Mouse (Mus musculus) MEL (cell line): ENCODE data around the gene Kdm4d. TPM values are rescaled to one million over a fixed set of nuclear protein-coding genes. Genes with fewer than 3 reads are reported as not detected.

Source experiments
- DNase-seq: peaks from one replicate; pipeline ENCODE4 v3.0.0; 2011; ENCODE audit warnings: low read depth, low spot score
- H3K27ac ChIP-seq: 2 replicates; pipeline ENCODE4 v1.5.1; 2012; ENCODE audit warnings: low read depth, mild to moderate bottlenecking, control low read depth, low read length, moderate library complexity; ENCODE audit not compliant: control insufficient read depth
- H3K27me3 ChIP-seq, 2 experiments: fragments of 150-350 bp in 1 of 2; sonication (generic) in 1 of 2; 2 replicates each; pipeline ENCODE4 v1.6.1; 2012; ENCODE audit warnings: low read length in 2 of 2, mild to moderate bottlenecking in 2 of 2, improper control_type of control experiment in 1 of 2, moderate library complexity in 1 of 2; ENCODE audit not compliant: insufficient read depth in 2 of 2, control insufficient read depth in 1 of 2
- H3K36me3 ChIP-seq, 2 experiments: 2 replicates each; pipeline ENCODE4 v1.6.1; 2012 to 2014; ENCODE audit warnings: low read length in 2 of 2, improper control_type of control experiment in 1 of 2, inconsistent platforms in 1 of 2, mild to moderate bottlenecking in 1 of 2; ENCODE audit not compliant: insufficient read depth in 2 of 2, control insufficient read depth in 1 of 2
- H3K4me1 ChIP-seq, 2 experiments: fragments of 150-350 bp in 1 of 2; sonication (generic) in 1 of 2; 2 replicates each; pipeline ENCODE4 v1.6.1; 2012; ENCODE audit warnings: low read length in 2 of 2, improper control_type of control experiment in 1 of 2, mild to moderate bottlenecking in 1 of 2; ENCODE audit not compliant: insufficient read depth in 2 of 2, control insufficient read depth in 1 of 2
- H3K4me3 ChIP-seq, 2 experiments: fragments of 150-350 bp in 1 of 2; sonication (generic) in 1 of 2; 2 replicates each; pipeline ENCODE4 v1.5.1; 2012; ENCODE audit warnings: low read depth in 2 of 2, low read length in 2 of 2, mild to moderate bottlenecking in 2 of 2, moderate library complexity in 2 of 2, control low read depth in 1 of 2, improper control_type of control experiment in 1 of 2; ENCODE audit not compliant: control insufficient read depth in 1 of 2, insufficient read depth in 1 of 2
- H3K79me2 ChIP-seq: 2 replicates; pipeline ENCODE4 v1.6.1; 2012; ENCODE audit warnings: mild to moderate bottlenecking, low read length, moderate library complexity; ENCODE audit not compliant: control insufficient read depth, poor library complexity, insufficient read depth
- H3K9ac ChIP-seq: 2 replicates; pipeline ENCODE4 v1.6.1; 2012; ENCODE audit warnings: low read depth, mild to moderate bottlenecking, control low read depth, low read length, moderate library complexity; ENCODE audit not compliant: control insufficient read depth, poor library complexity, severe bottlenecking
- H3K9me3 ChIP-seq: fragments of 150-350 bp; sonication (generic); replicated peaks from 2 replicates; pipeline ENCODE4 v1.6.1; 2012; ENCODE audit warnings: mild to moderate bottlenecking, low read length, improper control_type of control experiment, moderate library complexity; ENCODE audit not compliant: insufficient read depth
- CHD1 ChIP-seq: IDR thresholded peaks from 2 replicates; pipeline ENCODE4 v1.6.1; 2012; ENCODE audit warnings: low read depth, mild to moderate bottlenecking, inconsistent platforms, low read length, improper control_type of control experiment
- CHD2 ChIP-seq: IDR thresholded peaks from 2 replicates; pipeline ENCODE4 v1.6.1; 2011; ENCODE audit warnings: low read length, improper control_type of control experiment
- ETS1 ChIP-seq: IDR thresholded peaks from 2 replicates; pipeline ENCODE4 v1.6.1; 2012; ENCODE audit warnings: low read depth, mild to moderate bottlenecking, inconsistent platforms, low read length, improper control_type of control experiment, moderate library complexity
- KAT2A ChIP-seq: conservative IDR thresholded peaks from 2 replicates; pipeline ENCODE4 v1.6.1; 2012; ENCODE audit warnings: low read depth, low read length, improper control_type of control experiment, inconsistent platforms
- MAFK ChIP-seq: IDR thresholded peaks from 2 replicates; pipeline ENCODE4 v1.6.1; 2011; ENCODE audit warnings: low read depth, mild to moderate bottlenecking, low read length, improper control_type of control experiment, borderline replicate concordance
- MAX ChIP-seq: IDR thresholded peaks from 2 replicates; pipeline ENCODE4 v1.6.1; 2011; ENCODE audit warnings: low read length, improper control_type of control experiment
- MEF2A ChIP-seq: IDR thresholded peaks from 2 replicates; pipeline ENCODE4 v1.6.1; 2014; ENCODE audit warnings: low read depth, mild to moderate bottlenecking, inconsistent platforms, low read length, improper control_type of control experiment; ENCODE audit not compliant: poor library complexity, insufficient replicate concordance, severe bottlenecking; ENCODE audit errors: extremely low read depth
- MXI1 ChIP-seq: IDR thresholded peaks from 2 replicates; pipeline ENCODE4 v1.6.1; 2011; ENCODE audit warnings: mild to moderate bottlenecking, low read depth, low read length, improper control_type of control experiment
- MYB ChIP-seq: IDR thresholded peaks from 2 replicates; pipeline ENCODE4 v1.6.1; 2011; ENCODE audit warnings: mild to moderate bottlenecking, low read depth, low read length, improper control_type of control experiment
- NRF1 ChIP-seq: IDR thresholded peaks from 2 replicates; pipeline ENCODE4 v1.6.1; 2014; ENCODE audit warnings: low read depth, mild to moderate bottlenecking, inconsistent platforms, low read length, improper control_type of control experiment, moderate library complexity; ENCODE audit not compliant: poor library complexity, insufficient read depth, severe bottlenecking
- POLR2AphosphoS5 ChIP-seq: IDR thresholded peaks from 2 replicates; pipeline ENCODE4 v1.6.1; 2012; ENCODE audit warnings: low read depth, borderline replicate concordance, mild to moderate bottlenecking, inconsistent platforms, low read length, moderate library complexity, mixed read lengths
- RCOR1 ChIP-seq: IDR thresholded peaks from 2 replicates; pipeline ENCODE4 v1.6.1; 2012; ENCODE audit warnings: low read depth, mild to moderate bottlenecking, inconsistent platforms, low read length, improper control_type of control experiment
- SMC3 ChIP-seq: IDR thresholded peaks from 2 replicates; pipeline ENCODE4 v1.6.1; 2011; ENCODE audit warnings: low read depth, low read length, improper control_type of control experiment
- TAL1 ChIP-seq: IDR thresholded peaks from 2 replicates; pipeline ENCODE4 v1.6.1; 2012; ENCODE audit warnings: mild to moderate bottlenecking, inconsistent platforms, low read length, moderate library complexity, mixed read lengths
- TCF12 ChIP-seq: IDR thresholded peaks from 2 replicates; pipeline ENCODE4 v1.6.1; 2014; ENCODE audit warnings: low read depth, mild to moderate bottlenecking, inconsistent platforms, low read length, improper control_type of control experiment, moderate library complexity
- ZC3H11A ChIP-seq: IDR thresholded peaks from 2 replicates; pipeline ENCODE4 v1.6.1; 2012; ENCODE audit warnings: low read depth, mild to moderate bottlenecking, inconsistent platforms, low read length, improper control_type of control experiment
- polyA plus RNA-seq, 2 experiments: library from polyadenylated mRNA; stranded (reverse) in 1 of 2; unstranded in 1 of 2; fragments of >175 nt in 1 of 2; fragments of >200 nt in 1 of 2; gene quantifications; 2 replicates each; pipeline versions ENCODE4 v1.2.1 to v1.2.4; 2012; ENCODE audit warnings: low replicate concordance in 2 of 2, low read depth in 1 of 2; ENCODE audit not compliant: insufficient read length in 2 of 2, insufficient read depth in 1 of 2, missing spikeins in 1 of 2
- total RNA-seq: library from RNA; depleted of rRNA; stranded (reverse); fragments of 300-350 nt; gene quantifications from 2 replicates; pipeline ENCODE4 v1.2.3, GENCODE M21; 2012

Gene Kdm4d
- total and polyA plus RNA-seq, 3 experiments = 0.40 to 0.58 TPM; not detected in 1

- no peak overlapping the region for H3K4me3 ChIP-seq
- H3K9ac ChIP-seq = no peak overlapping the region
- no peaks in the 10 kb centered on the region for H3K36me3 ChIP-seq
- DNase-seq = no peak
- H3K4me1 ChIP-seq = no peaks in the 10 kb centered on the region; a peak in 1 of 4 replicates
- H3K79me2 ChIP-seq = no peaks in the 10 kb centered on the region
- H3K27ac ChIP-seq = no peak overlapping the region
- no peaks in the 10 kb centered on the region for H3K9me3 ChIP-seq
- TF ChIP-seq MAX (no peak), ETS1 (no peak), MAFK (0 out of 2 replicates have a peak, but pooled peaks have one; percentile 25), MXI1 (no peak)
- no peaks in the 10 kb centered on the region for H3K27me3 ChIP-seq
These were observed 47.5 kb upstream of the Kdm4d start for GRCm38 (mm10) chr9:14547584-14548365.

GRCm38 (mm10) chr9:14544034-14544757 is 43.9 kb upstream of the Kdm4d start:
- Histone ChIP-seq H3K4me1 (no peaks in the 10 kb centered on the region; a peak in 1 of 4 replicates), H3K27me3 (no peaks in the 10 kb centered on the region; a peak in 1 of 4 replicates), H3K79me2 (no peaks in the 10 kb centered on the region), H3K36me3 (no peaks in the 10 kb centered on the region), H3K4me3 (no peak overlapping the region), H3K9me3 (no peaks in the 10 kb centered on the region), H3K27ac (no peak overlapping the region), H3K9ac (no peak overlapping the region)
- TF ChIP-seq NRF1 (no peak), RCOR1 (no peak), ETS1 (no peak)
- no peak for DNase-seq

GRCm38 (mm10) chr9:14534833-14535456 is 34.7 kb upstream of the Kdm4d start:
- Histone ChIP-seq H3K9me3 (no peaks in the 10 kb centered on the region), H3K4me3 (no peak overlapping the region), H3K27ac (no peak overlapping the region), H3K27me3 (peaks cover 34 to 35% of the 10 kb centered on the region in 2 experiments), H3K9ac (no peak overlapping the region), H3K4me1 (no peaks in the 10 kb centered on the region), H3K79me2 (no peaks in the 10 kb centered on the region), H3K36me3 (no peaks in the 10 kb centered on the region)
- DNase-seq = no peak
- TF ChIP-seq ZC3H11A = no peak
- TF ChIP-seq SMC3 = no peak
- no peak for TF ChIP-seq CHD1
- no peak for TF ChIP-seq MXI1
- TF ChIP-seq MEF2A = no peak
- TF ChIP-seq POLR2AphosphoS5 = no peak
- TF ChIP-seq TAL1 = no peak
- TF ChIP-seq MAX = no peak
- TF ChIP-seq MYB = no peak
- TF ChIP-seq KAT2A = no peak
- TF ChIP-seq CHD2 = no peak
- no peak for TF ChIP-seq TCF12
